In the genomic region with DNA sequence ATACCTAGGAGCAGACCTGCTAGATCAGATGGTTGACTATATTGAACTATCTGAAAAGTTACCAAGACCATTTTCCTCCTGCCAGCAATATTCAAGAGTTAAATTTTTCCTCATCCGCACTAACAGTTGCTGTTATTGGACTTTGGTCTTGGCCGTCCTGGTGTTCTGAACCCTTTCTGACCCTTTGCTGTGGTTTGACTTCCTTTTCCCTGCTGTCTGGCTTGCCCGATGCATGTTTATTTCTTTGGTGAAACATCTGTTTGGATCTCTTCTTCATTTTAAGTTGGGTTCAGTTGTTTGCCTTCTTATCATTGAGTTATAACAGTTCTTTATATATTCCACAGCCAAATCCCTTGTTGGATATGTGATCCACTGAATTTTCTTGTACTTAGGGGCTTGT, we compare ENCODE assay signal across 23 mouse cellular contexts. TPM values are rescaled to one million over a fixed set of nuclear protein-coding genes. Genes with fewer than 3 reads are reported as not detected.
DNase-seq lines count a peak whose midpoint lies in the region; ATAC-seq and TF ChIP-seq lines count a peak whose summit lies in the region.
"Had no signal": no experiment of that assay in that cellular context is flagged by ENCODE, and none has a peak within 500 bp of the region (broad histone marks: within the 10 kb centered on the region; RNA-seq: fewer than 3 reads in every experiment).

No protein-coding gene starts in this region.

- no peak overlapping the region for H3K4me2 ChIP-seq in liver, embryonic 11.5 days
- H3K4me2 ChIP-seq: forebrain, embryonic 13.5 days; heart, embryonic 12.5 days; hindbrain, embryonic 12.5 days; limb, embryonic 15.5 days; stomach, embryonic 15.5 days had no signal

- peak; percentile 47 for DNase-seq in heart, adult 8-10 months (ENCODE audit: low spot score)
- DNase-seq in heart, postnatal 25 days (ENCODE audit: low spot score) = no peak
- peak; percentile 89 for DNase-seq in liver, adult 2 months (ENCODE audit: extremely low read depth, low read depth, low spot score)
- no peak for DNase-seq in liver, embryonic 11.5 days (ENCODE audit: low spot score)
- peak; percentile 59 to 71 for DNase-seq in kidney, adult 8-10 months
- DNase-seq in kidney, postnatal 14 days = peak; percentile 65
- DNase-seq in cerebellum, postnatal 10 days = no peak
- DNase-seq in adipocyte (ENCODE audit: low spot score) = no peak
- DNase-seq: adrenal gland, postnatal 14 days; cerebellum, adult 2 months; cerebellum, postnatal 36 days; embryo, embryonic 11 days; gastrocnemius, postnatal 36 days; heart, postnatal 14 days; left cerebral cortex, postnatal 4 days; midbrain, embryonic 14.5 days; retina, postnatal 1 day; thymus, postnatal 25 days had no signal

- TF ChIP-seq CTCF in liver, adult 2 months (IDR thresholded peaks at IDR 0.05; ENCODE audit: low read depth, low read length) = no peak

- no peak overlapping the region for H3K9ac ChIP-seq in liver, adult 2 months (ENCODE audit: low read depth, low read length)
- H3K9ac ChIP-seq in liver, embryonic 11.5 days (ENCODE audit: low read depth, low read length) = no peak overlapping the region
- H3K9ac ChIP-seq: forebrain, embryonic 13.5 days; heart, embryonic 12.5 days; hindbrain, embryonic 12.5 days; limb, embryonic 15.5 days; stomach, embryonic 15.5 days had no signal

- intact Hi-C loops in heart, postnatal 25 days (cut with DNase I) = no loop called here

- no peaks in the 10 kb centered on the region for H3K27me3 ChIP-seq in liver, adult 2 months (ENCODE audit: control insufficient read depth, insufficient read depth, low read length)
- no peaks in the 10 kb centered on the region for H3K27me3 ChIP-seq in liver, embryonic 11.5 days (replicated peaks; ENCODE audit: control insufficient read depth, insufficient read depth, low read length)
- H3K27me3 ChIP-seq: forebrain, embryonic 13.5 days; heart, embryonic 12.5 days; hindbrain, embryonic 12.5 days; limb, embryonic 15.5 days; stomach, embryonic 15.5 days had no signal

- peaks cover 12% of the 10 kb centered on the region for H3K36me3 ChIP-seq in liver, adult 2 months (ENCODE audit: control insufficient read depth, insufficient read depth, low read length)
- H3K36me3 ChIP-seq in liver, embryonic 11.5 days (ENCODE audit: control insufficient read depth, insufficient read depth, low read length) = no peaks in the 10 kb centered on the region; the same call in 1 of the 2 replicates

- H3K79me2 ChIP-seq in liver, adult 2 months (ENCODE audit: control insufficient read depth, insufficient read depth, low read length) = no peaks in the 10 kb centered on the region

- H3K4me1 ChIP-seq in liver, adult 2 months (ENCODE audit: control insufficient read depth, insufficient read depth, low read length) = peaks cover 7% of the 10 kb centered on the region
- H3K4me1 ChIP-seq in liver, embryonic 11.5 days (replicated peaks; ENCODE audit: control insufficient read depth, insufficient read depth, low read length) = no peaks in the 10 kb centered on the region
- H3K4me1 ChIP-seq: forebrain, embryonic 13.5 days; heart, embryonic 12.5 days; hindbrain, embryonic 12.5 days; limb, embryonic 15.5 days; stomach, embryonic 15.5 days had no signal

- no peak overlapping the region for H3K4me3 ChIP-seq in liver, adult 2 months (ENCODE audit: insufficient read depth, low read depth, low read length)
- H3K4me3 ChIP-seq in liver, embryonic 11.5 days (ENCODE audit: low read depth, low read length) = no peak overlapping the region
- H3K4me3 ChIP-seq: forebrain, embryonic 13.5 days; heart, embryonic 12.5 days; hindbrain, embryonic 12.5 days; limb, embryonic 15.5 days; stomach, embryonic 15.5 days had no signal

- no peaks in the 10 kb centered on the region for H3K9me3 ChIP-seq in liver, embryonic 11.5 days (ENCODE audit: control insufficient read depth, low read length)
- H3K9me3 ChIP-seq: forebrain, embryonic 13.5 days; heart, embryonic 12.5 days; hindbrain, embryonic 12.5 days; limb, embryonic 15.5 days; stomach, embryonic 15.5 days had no signal

- H3K27ac ChIP-seq in liver, adult 2 months (replicated peaks; ENCODE audit: insufficient read depth, low read depth, low read length) = no peak overlapping the region
- H3K27ac ChIP-seq in liver, embryonic 11.5 days (ENCODE audit: low read depth, low read length) = no peak overlapping the region
- H3K27ac ChIP-seq: forebrain, embryonic 13.5 days; hindbrain, embryonic 12.5 days; limb, embryonic 15.5 days; stomach, embryonic 15.5 days had no signal

- no peak for TF ChIP-seq POLR2A in liver, adult 2 months (IDR thresholded peaks at IDR 0.05; ENCODE audit: extremely low read depth, insufficient read depth, low read length)

- 4% methylated on average over 3 of the region's 3 CpGs for WGBS in liver, adult 2 months
- 69% methylated on average over 3 of the region's 3 CpGs for WGBS in liver, embryonic 11.5 days

- ATAC-seq in liver, embryonic 11.5 days (replicated peaks; ENCODE audit: low FRiP score) = no peak
- ATAC-seq: forebrain, embryonic 13.5 days had no signal

RNA-seq across cellular contexts. Expression of a gene that starts 33.7 kb away (rescaled TPM):
- 10 to 100 TPM in 1 of 4 experiments, 1 to 10 TPM in 3; 6.3 to 11.3 (median 9.1) TPM for total RNA-seq in heart, adult 8-10 months (2022)
- 10 to 100 TPM in 1 of 2 experiments, 1 to 10 TPM in 1; 8.4 to 10.2 TPM for total RNA-seq in heart, postnatal 25 days (2021)
- total RNA-seq in liver, adult 2 months (2014; rRNA removed) = 17.9 and 21.7 TPM in 2 replicates
- 13.7 and 14.2 TPM in 2 replicates for polyA plus RNA-seq in liver, adult 2 months (2012; rRNA removed)
- polyA plus RNA-seq in liver, embryonic 11.5 days (2014; fragmentation: Nextera tagmentation; extraction: Ambion mirVana) = 16.2 and 16.6 TPM in 2 replicates

RNA-seq across cellular contexts. Expression of a gene that starts 33.9 kb away (rescaled TPM):
- total RNA-seq in heart, adult 8-10 months (2022) = 10 to 100 TPM; 15.0 to 20.7 (median 18.0) TPM
- total RNA-seq in heart, postnatal 25 days (2021) = 10 to 100 TPM; 18.5 to 23.7 TPM
- total RNA-seq in liver, adult 2 months (2014; rRNA removed) = 2.5 and 5.3 TPM in 2 replicates
- polyA plus RNA-seq in liver, adult 2 months (2012; rRNA removed) = 5.1 and 5.8 TPM in 2 replicates
- 2.8 and 2.9 TPM in 2 replicates for polyA plus RNA-seq in liver, embryonic 11.5 days (2014; fragmentation: Nextera tagmentation; extraction: Ambion mirVana)

Comparison
In these comparisons a context has a peak if more than half of its experiments do, and no peak if none do; other contexts are left out.
1. DNase-seq: peak in heart, adult 8-10 months (single experiment), liver, adult 2 months (single experiment), kidney, adult 8-10 months (2 of 2) and kidney, postnatal 14 days (single experiment); none in heart, postnatal 25 days (single experiment), liver, embryonic 11.5 days (single experiment), cerebellum, postnatal 10 days (0 of 2) and adipocyte (single experiment).